Mouse (Mus musculus): ENCODE data around the gene Kbtbd2. TPM values are rescaled to one million over a fixed set of nuclear protein-coding genes. Genes with fewer than 3 reads are reported as not detected.

Gene Kbtbd2
- polyA plus RNA-seq, 1 experiment from 2014 or later, result 39.4 TPM

- no peaks in the 10 kb centered on the region for H3K27me3 ChIP-seq (replicated peaks; ENCODE audit: low read depth, poor library complexity, severe bottlenecking)
- WGBS, result 95% methylated on average over 5 of the region's 5 CpGs
- H3K36me3 ChIP-seq (replicated peaks), result peaks cover 98% of the 10 kb centered on the region
Measured at GRCm38 (mm10) chr6:56779636-56780035, 18.0 kb downstream of the Kbtbd2 start.

DNA sequence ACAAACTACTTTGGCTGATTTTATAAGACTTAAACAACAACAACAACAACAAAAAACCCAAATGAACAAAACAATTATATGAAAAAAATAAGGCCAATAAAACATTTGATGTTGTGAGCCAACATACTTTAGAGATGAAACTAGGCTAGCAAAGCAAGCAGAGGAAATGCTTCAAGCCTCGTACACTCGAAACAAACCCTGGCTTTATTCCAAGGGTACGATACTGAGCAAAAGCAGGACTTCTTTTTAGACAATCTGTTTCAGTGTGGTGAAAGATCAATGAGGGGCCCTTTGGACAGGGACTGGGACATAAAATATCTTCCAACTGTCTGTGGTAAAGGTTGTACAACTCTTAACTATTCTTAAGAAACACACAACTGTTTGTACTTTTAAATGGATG, 21.8 kb downstream of the Kbtbd2 start:
- Histone ChIP-seq H3K9me3 (peaks cover 8% of the 10 kb centered on the region; the same call in 1 of the 2 replicates), H3K4me3 (no peak overlapping the region), H3K27ac (replicated peaks) (no peak overlapping the region), H3K4me1 (no peaks in the 10 kb centered on the region), H3K36me3 (replicated peaks) (peaks cover 73% of the 10 kb centered on the region), H3K27me3 (replicated peaks; ENCODE audit: low read depth, poor library complexity, severe bottlenecking) (no peaks in the 10 kb centered on the region)
- 97% methylated on average over 3 of the region's 3 CpGs for WGBS
- DNase-seq (ENCODE audit: low spot score), result no peak

More at GRCm38 (mm10) chr6:56779636-56780035, 18.0 kb downstream of the Kbtbd2 start:
- no peak for DNase-seq (ENCODE audit: low spot score)
- no peaks in the 10 kb centered on the region for H3K9me3 ChIP-seq
- no peaks in the 10 kb centered on the region for H3K4me1 ChIP-seq
- no peak overlapping the region for H3K27ac ChIP-seq (replicated peaks)
- H3K4me3 ChIP-seq, result no peak overlapping the region

DNA sequence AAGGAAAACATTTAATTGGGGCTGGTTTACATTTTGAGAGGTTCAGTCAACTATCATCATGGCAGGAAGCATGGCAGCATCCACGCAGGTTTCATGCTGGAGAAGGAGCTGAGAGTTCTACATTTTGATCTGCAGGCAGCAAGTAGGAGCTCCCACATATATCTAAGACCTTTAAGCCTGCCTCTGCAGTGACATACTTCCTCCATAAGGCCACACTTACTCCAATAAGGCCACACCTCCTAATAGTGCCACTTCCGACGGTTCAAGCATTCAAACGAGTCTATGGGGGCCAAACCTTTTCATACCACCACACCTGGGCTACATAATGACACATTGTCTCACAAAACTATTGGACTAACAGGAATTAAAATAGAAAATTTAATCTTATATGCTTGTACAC, 31.9 kb downstream of the Kbtbd2 start:
- H3K27me3 ChIP-seq (replicated peaks; ENCODE audit: low read depth, poor library complexity, severe bottlenecking), result no peaks in the 10 kb centered on the region
- WGBS, result 87% methylated on average over 4 of the region's 4 CpGs
- no peak overlapping the region for H3K4me3 ChIP-seq
- DNase-seq (ENCODE audit: low spot score), result no peak
- H3K4me1 ChIP-seq, result no peaks in the 10 kb centered on the region
- H3K9me3 ChIP-seq, result no peaks in the 10 kb centered on the region
- H3K27ac ChIP-seq (replicated peaks), result no peak overlapping the region
- H3K36me3 ChIP-seq (replicated peaks), result peaks cover 24% of the 10 kb centered on the region

DNA sequence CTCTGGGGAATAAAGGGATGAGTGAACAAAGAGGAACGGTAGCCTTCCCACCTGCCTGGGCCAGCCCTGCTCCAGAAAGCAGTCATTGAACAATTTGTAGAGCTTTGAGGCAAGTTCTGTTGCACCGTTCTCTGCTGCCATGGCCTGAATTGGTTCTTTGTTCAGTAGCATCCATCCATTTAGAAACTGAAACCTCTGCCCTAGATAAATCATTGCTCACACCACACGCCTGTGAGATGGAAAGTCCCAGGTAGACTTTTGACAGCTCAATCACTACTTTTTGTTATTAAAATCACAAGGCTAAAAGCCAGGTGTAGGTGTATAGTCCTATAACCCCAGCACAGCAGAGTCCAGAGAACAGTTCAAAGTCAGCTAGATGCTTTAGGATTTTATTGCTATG, 32.3 kb downstream of the Kbtbd2 start:
- Histone ChIP-seq H3K4me3 (no peak overlapping the region), H3K27me3 (replicated peaks; ENCODE audit: low read depth, poor library complexity, severe bottlenecking) (no peaks in the 10 kb centered on the region), H3K9me3 (no peaks in the 10 kb centered on the region), H3K4me1 (no peaks in the 10 kb centered on the region), H3K27ac (replicated peaks) (no peak overlapping the region), H3K36me3 (replicated peaks) (peaks cover 26% of the 10 kb centered on the region)
- WGBS, result 81% methylated on average over 3 of the region's 3 CpGs
- no peak for DNase-seq (ENCODE audit: low spot score)

DNA sequence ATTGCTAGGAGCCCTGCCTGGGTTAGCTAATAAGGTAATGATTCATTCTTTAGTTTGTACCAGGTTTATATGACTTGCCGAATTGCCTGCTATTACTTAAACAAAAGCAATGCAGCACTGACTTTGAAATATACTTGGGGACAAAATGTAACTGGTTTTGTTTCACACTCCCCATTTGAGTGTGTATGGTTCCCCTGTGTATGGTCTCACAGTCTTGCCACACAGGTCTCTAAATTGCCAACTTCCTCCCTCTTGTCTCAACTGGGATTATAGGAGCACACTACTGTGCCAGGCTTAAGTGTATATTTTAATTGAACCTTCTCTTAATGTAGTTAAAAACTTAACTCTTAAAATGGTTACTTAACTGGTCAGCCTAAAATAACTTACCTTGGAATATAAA, 38.3 kb downstream of the Kbtbd2 start:
- no peak overlapping the region for H3K27ac ChIP-seq (replicated peaks)
- H3K4me3 ChIP-seq, result no peak overlapping the region
- peaks cover 82% of the 10 kb centered on the region for H3K36me3 ChIP-seq (replicated peaks)
- 90% methylated on average over 1 of the region's 1 CpGs for WGBS
- no peaks in the 10 kb centered on the region for H3K9me3 ChIP-seq
- H3K27me3 ChIP-seq (replicated peaks; ENCODE audit: low read depth, poor library complexity, severe bottlenecking), result no peaks in the 10 kb centered on the region
- no peaks in the 10 kb centered on the region for H3K4me1 ChIP-seq
- DNase-seq (ENCODE audit: low spot score), result no peak

DNA sequence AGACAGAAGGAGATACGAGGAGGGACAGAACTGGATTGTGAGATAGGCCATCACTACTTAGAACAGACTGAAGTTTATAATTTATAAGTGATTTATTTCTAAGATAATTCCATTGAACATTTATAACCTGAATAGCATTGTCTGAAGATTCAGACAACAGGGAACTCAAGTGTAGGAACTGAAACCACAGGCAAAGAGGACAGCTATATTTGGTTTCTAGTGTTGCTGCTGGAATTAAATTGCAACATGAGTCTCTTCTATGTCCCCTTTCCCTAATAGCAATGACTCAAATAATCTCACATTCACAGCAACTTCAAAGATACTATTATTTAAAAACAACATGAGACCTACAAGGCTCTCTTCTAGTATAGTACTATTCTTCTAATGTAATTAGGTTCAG, 41.5 kb downstream of the Kbtbd2 start:
- Histone ChIP-seq H3K27ac (replicated peaks) (no peak overlapping the region), H3K27me3 (replicated peaks; ENCODE audit: low read depth, poor library complexity, severe bottlenecking) (no peaks in the 10 kb centered on the region), H3K4me3 (no peak overlapping the region), H3K4me1 (no peaks in the 10 kb centered on the region), H3K9me3 (no peaks in the 10 kb centered on the region), H3K36me3 (replicated peaks) (peaks cover 87% of the 10 kb centered on the region)
- WGBS, result 91% methylated on average over 1 of the region's 1 CpGs
- no peak for DNase-seq (ENCODE audit: low spot score)

- H3K4me1 ChIP-seq, result no peaks in the 10 kb centered on the region
- peaks cover 73% of the 10 kb centered on the region for H3K36me3 ChIP-seq (replicated peaks)
- H3K27me3 ChIP-seq (replicated peaks; ENCODE audit: low read depth, poor library complexity, severe bottlenecking), result no peaks in the 10 kb centered on the region
- no peaks in the 10 kb centered on the region for H3K9me3 ChIP-seq
- H3K27ac ChIP-seq (replicated peaks), result no peak overlapping the region
- 91% methylated on average over 3 of the region's 3 CpGs for WGBS
- no peak for DNase-seq (ENCODE audit: low spot score)
- H3K4me3 ChIP-seq, result no peak overlapping the region
Measured at GRCm38 (mm10) chr6:56753719-56754118, 43.9 kb downstream of the Kbtbd2 start.

DNA sequence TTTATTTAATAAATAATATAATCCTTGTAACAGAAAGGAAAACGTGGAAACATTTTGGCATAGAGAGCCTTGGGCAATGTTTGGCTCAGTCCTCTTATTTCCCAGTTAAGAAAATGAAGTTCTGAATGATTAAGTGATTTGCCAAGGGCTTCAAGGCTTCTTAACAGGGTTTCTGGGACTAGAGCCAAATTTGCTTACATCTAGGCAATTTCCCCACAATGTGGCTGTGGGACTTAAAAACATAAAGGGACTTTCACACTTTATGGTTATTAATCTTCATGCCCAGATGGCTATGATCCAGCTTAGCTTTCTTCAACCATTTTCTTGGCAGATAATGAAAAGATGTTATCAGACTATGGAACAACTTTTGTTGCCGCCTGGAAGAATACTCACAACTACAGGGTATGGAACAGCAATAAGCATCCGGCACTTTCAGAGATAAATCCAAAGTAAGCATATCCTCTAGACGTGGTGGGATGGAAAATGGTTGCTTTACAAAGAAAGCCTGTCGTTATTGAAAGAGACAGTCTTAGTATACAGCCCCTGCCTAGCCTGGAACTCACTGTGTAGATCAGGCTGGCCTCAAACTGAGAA, 51.6 kb downstream of the Kbtbd2 start:
- 87% methylated on average over 5 of the region's 5 CpGs for WGBS
- H3K9me3 ChIP-seq, result no peaks in the 10 kb centered on the region
- peaks cover 48% of the 10 kb centered on the region for H3K36me3 ChIP-seq (replicated peaks)
- no peak overlapping the region for H3K27ac ChIP-seq (replicated peaks)
- no peaks in the 10 kb centered on the region for H3K27me3 ChIP-seq (replicated peaks; ENCODE audit: low read depth, poor library complexity, severe bottlenecking)
- DNase-seq (ENCODE audit: low spot score), result no peak
- H3K4me3 ChIP-seq, result no peak overlapping the region
- H3K4me1 ChIP-seq, result no peaks in the 10 kb centered on the region

DNA sequence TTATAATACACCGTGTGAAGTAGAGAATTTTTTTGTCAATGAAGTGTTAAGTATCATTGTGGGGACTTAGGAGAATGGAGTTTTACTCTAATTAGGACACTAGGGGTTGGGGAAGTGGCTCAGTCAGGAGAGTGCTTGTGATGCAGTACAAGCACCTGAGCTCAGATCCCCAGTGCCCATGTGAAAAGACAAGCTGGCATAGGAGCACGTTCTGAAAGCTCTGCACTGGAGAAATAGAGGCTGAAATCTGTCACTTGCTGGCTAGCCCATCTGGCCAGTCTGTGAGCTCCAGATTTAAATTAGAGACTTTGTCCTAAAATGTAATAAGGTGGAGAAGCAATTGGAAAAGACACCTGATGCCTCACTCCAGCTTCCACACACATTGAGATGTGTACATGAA, 65.1 kb downstream of the Kbtbd2 start:
- Histone ChIP-seq H3K4me3 (no peak overlapping the region), H3K9me3 (no peaks in the 10 kb centered on the region), H3K4me1 (no peaks in the 10 kb centered on the region), H3K36me3 (replicated peaks) (peaks cover 84% of the 10 kb centered on the region), H3K27ac (replicated peaks) (no peak overlapping the region), H3K27me3 (replicated peaks; ENCODE audit: low read depth, poor library complexity, severe bottlenecking) (no peaks in the 10 kb centered on the region)
- DNase-seq (ENCODE audit: low spot score), result no peak
- 85% methylated on average over 2 of the region's 2 CpGs for WGBS

Other genes with a start within 250 kb of the Kbtbd2 start
- gene Pde1c, start 228.7 kb downstream of the Kbtbd2 start, polyA plus RNA-seq (2016; fragmentation: Nextera tagmentation; extraction: Ambion mirVana), result 2.7 and 3.5 TPM in 2 replicates
- gene Lsm5, start 93.1 kb downstream of the Kbtbd2 start, polyA plus RNA-seq (2016; fragmentation: Nextera tagmentation; extraction: Ambion mirVana), result 199 and 209 TPM in 2 replicates
- 16.1 and 17.0 TPM in 2 replicates for gene Avl9, start 82.9 kb downstream of the Kbtbd2 start, polyA plus RNA-seq (2016; fragmentation: Nextera tagmentation; extraction: Ambion mirVana)
- gene Fkbp9, start 34.2 kb upstream of the Kbtbd2 start, polyA plus RNA-seq (2016; fragmentation: Nextera tagmentation; extraction: Ambion mirVana), result 72.8 and 73.9 TPM in 2 replicates
- 57.4 and 57.9 TPM in 2 replicates for gene Nt5c3, start 126.1 kb upstream of the Kbtbd2 start, polyA plus RNA-seq (2016; fragmentation: Nextera tagmentation; extraction: Ambion mirVana)
- gene Vmn1r4, start 126.2 kb upstream of the Kbtbd2 start, polyA plus RNA-seq (2016; fragmentation: Nextera tagmentation; extraction: Ambion mirVana), result 0.30 and 0.37 TPM in 2 replicates
- not detected in 2 replicates for gene Vmn1r5, start 172.5 kb upstream of the Kbtbd2 start, polyA plus RNA-seq (2016; fragmentation: Nextera tagmentation; extraction: Ambion mirVana)
- not detected in 2 replicates for gene Vmn1r6, start 199.4 kb upstream of the Kbtbd2 start, polyA plus RNA-seq (2016; fragmentation: Nextera tagmentation; extraction: Ambion mirVana)
- gene Vmn1r7, start 227.5 kb upstream of the Kbtbd2 start, polyA plus RNA-seq (2016; fragmentation: Nextera tagmentation; extraction: Ambion mirVana), result not detected in 2 replicates
- gene Vmn1r8, start 234.5 kb upstream of the Kbtbd2 start, polyA plus RNA-seq (2016; fragmentation: Nextera tagmentation; extraction: Ambion mirVana), result not detected in 2 replicates